Mouse (Mus musculus) heart, adult 2 months (tissue): ENCODE results near the gene Tuba4a. TPM values are rescaled to one million over a fixed set of nuclear protein-coding genes. Genes with fewer than 3 reads are reported as not detected.

Experiments
- DNase-seq, 2 experiments: peaks; one replicate each; pipeline ENCODE4 v3.0.0; 2021
- H3K27ac ChIP-seq: fragments of 200-600 bp; 2 replicates; pipeline ENCODE4 v1.8.1; 2022
- H3K27me3 ChIP-seq: fragments of 200-500 bp; 2 replicates; pipeline ENCODE4 v1.6.1; 2012; ENCODE audit warnings: mild to moderate bottlenecking, low read length, inconsistent platforms, mixed read lengths; ENCODE audit not compliant: control insufficient read depth, insufficient read depth
- H3K36me3 ChIP-seq: fragments of 200-500 bp; 2 replicates; pipeline ENCODE4 v1.6.1; 2012; ENCODE audit warnings: low read length, inconsistent platforms; ENCODE audit not compliant: control insufficient read depth, insufficient read depth
- H3K4me1 ChIP-seq: fragments of 200-500 bp; 2 replicates; pipeline ENCODE4 v1.6.1; 2011; ENCODE audit warnings: low read length; ENCODE audit not compliant: control insufficient read depth, insufficient read depth
- H3K4me3 ChIP-seq: fragments of 200-600 bp; 2 replicates; pipeline ENCODE4 v1.8.1; 2022
- H3K79me2 ChIP-seq: fragments of 200-500 bp; replicated peaks from 2 replicates; pipeline ENCODE4 v1.6.1; 2012; ENCODE audit warnings: mild to moderate bottlenecking, inconsistent platforms, low read length, moderate library complexity, mixed read lengths; ENCODE audit not compliant: control insufficient read depth, insufficient read depth
- H3K9ac ChIP-seq: fragments of 200-500 bp; 2 replicates; pipeline ENCODE4 v1.6.1; 2012; ENCODE audit warnings: low read depth, mild to moderate bottlenecking, control low read depth, inconsistent platforms, low read length, mixed read lengths
- CTCF ChIP-seq: fragments of 200-600 bp; IDR thresholded peaks from 2 replicates; pipeline ENCODE4 v1.8.1; 2022; ENCODE audit warnings: antibody characterized with exemption, mild to moderate bottlenecking, moderate library complexity
- EP300 ChIP-seq: fragments of 200-500 bp; IDR thresholded peaks from 2 replicates; pipeline ENCODE4 v1.6.1; 2011; ENCODE audit warnings: low read depth, low read length, control low read depth; ENCODE audit not compliant: insufficient read depth
- POLR2A ChIP-seq: fragments of 200-500 bp; IDR thresholded peaks from 2 replicates; pipeline ENCODE4 v1.6.1; 2011; ENCODE audit warnings: mild to moderate bottlenecking, low read depth, low read length, control low read depth; ENCODE audit not compliant: insufficient read depth
- WGBS: fragments of 180-500 bp; shearing (Covaris S2); methylation state at CpG from one replicate; pipeline ENCODE4 v1.1.7; 2018; 5-methylcytosine and 5-hydroxymethylcytosine counted together
- intact Hi-C: fragments of 180-260 bp; cut with DNase I; formaldehyde crosslinking; loops from one replicate; pipeline ENCODE4 v1.15.1; 2025
- polyA plus RNA-seq: library from polyadenylated mRNA; depleted of rRNA; stranded (reverse); fragments of >200 nt; gene quantifications from 2 replicates; pipeline ENCODE4 v1.2.3, GENCODE M21; 2012
- total RNA-seq, 2 experiments: library from RNA; stranded (reverse); gene quantifications; 2 replicates each; pipeline ENCODE4 v1.2.3; 2021

The Tuba4a gene
- total and polyA plus RNA-seq, 3 experiments: 781 to 976 (median 973) TPM

- Histone ChIP-seq H3K36me3 (no peaks in the 10 kb centered on the region), H3K4me1 (no peaks in the 10 kb centered on the region; the same call in 1 of the 2 replicates), H3K27me3 (no peaks in the 10 kb centered on the region), H3K4me3 (no peak overlapping the region), H3K79me2 (no peaks in the 10 kb centered on the region), H3K27ac (no peak overlapping the region), H3K9ac (no peak overlapping the region)
- WGBS: 72% methylated on average over 4 of the region's 4 CpGs
- intact Hi-C loops: loop anchor here (5.0 kb wide), 1 partner anchor 70 kb away; no protein-coding TSS in a partner anchor
- TF ChIP-seq EP300 (no peak), CTCF (peak; percentile 44)
- no peak for DNase-seq
Measured at GRCm38 (mm10) chr1:75182160-75182559, 37.5 kb downstream of the Tuba4a start.

- H3K4me1 ChIP-seq: no peaks in the 10 kb centered on the region; the same call in 1 of the 2 replicates
- H3K79me2 ChIP-seq: no peaks in the 10 kb centered on the region
- WGBS: 85% methylated on average over 4 of the region's 4 CpGs
- no peak for DNase-seq
- H3K9ac ChIP-seq: no peak overlapping the region
- TF ChIP-seq EP300 (no peak), CTCF (no peak), POLR2A (no peak)
- no peak overlapping the region for H3K4me3 ChIP-seq
- no peaks in the 10 kb centered on the region for H3K27me3 ChIP-seq
- intact Hi-C loops: loop anchor here (5.0 kb wide), 1 partner anchor 71 kb away; no protein-coding TSS in a partner anchor
- H3K36me3 ChIP-seq: no peaks in the 10 kb centered on the region
- H3K27ac ChIP-seq: no peak overlapping the region
Measured at GRCm38 (mm10) chr1:75181377-75181870, 38.2 kb downstream of the Tuba4a start.

- Histone ChIP-seq H3K9ac (no peak overlapping the region), H3K4me3 (peak overlapping the region; percentile 51)
- TF ChIP-seq POLR2A: no peak
- no peak for TF ChIP-seq EP300
- TF ChIP-seq CTCF: no peak
Measured at GRCm38 (mm10) chr1:75180741-75181140, 38.9 kb downstream of the Tuba4a start.

GRCm38 (mm10) chr1:75180105-75180590 lies 39.5 kb downstream of the Tuba4a start, which contains the start of gene Abcb6:
TSS of gene Abcb6 (minus strand) at chr1:75180392.
- intact Hi-C loops: loop anchor here (1.0 to 5.0 kb wide), 2 partner anchors 11 to 72 kb away; no protein-coding TSS in a partner anchor
- WGBS: under 1% methylated on average over 31 of the region's 31 CpGs
- TF ChIP-seq POLR2A: peak; percentile 57
- TF ChIP-seq EP300: no peak
- Histone ChIP-seq H3K4me3 (peak within 1 kb of the TSS; percentile 51), H3K79me2 (no peaks in the 10 kb centered on the region), H3K4me1 (no peaks in the 10 kb centered on the region; the same call in 1 of the 2 replicates), H3K27ac (peak within 1 kb of the TSS; percentile 72), H3K27me3 (no peaks in the 10 kb centered on the region), H3K36me3 (no peaks in the 10 kb centered on the region), H3K9ac (peak within 1 kb of the TSS; percentile 75)
- peak; percentile 87 to 90 for DNase-seq

More at GRCm38 (mm10) chr1:75180741-75181140, 38.9 kb downstream of the Tuba4a start:
- no peak for DNase-seq
- Histone ChIP-seq H3K27me3 (no peaks in the 10 kb centered on the region), H3K4me1 (no peaks in the 10 kb centered on the region; the same call in 1 of the 2 replicates), H3K27ac (no peak overlapping the region), H3K36me3 (no peaks in the 10 kb centered on the region), H3K79me2 (no peaks in the 10 kb centered on the region)
- intact Hi-C loops: loop anchor here (1.0 to 5.0 kb wide), 2 partner anchors 11 to 72 kb away; no protein-coding TSS in a partner anchor
- 42% methylated on average over 7 of the region's 7 CpGs for WGBS

DNA sequence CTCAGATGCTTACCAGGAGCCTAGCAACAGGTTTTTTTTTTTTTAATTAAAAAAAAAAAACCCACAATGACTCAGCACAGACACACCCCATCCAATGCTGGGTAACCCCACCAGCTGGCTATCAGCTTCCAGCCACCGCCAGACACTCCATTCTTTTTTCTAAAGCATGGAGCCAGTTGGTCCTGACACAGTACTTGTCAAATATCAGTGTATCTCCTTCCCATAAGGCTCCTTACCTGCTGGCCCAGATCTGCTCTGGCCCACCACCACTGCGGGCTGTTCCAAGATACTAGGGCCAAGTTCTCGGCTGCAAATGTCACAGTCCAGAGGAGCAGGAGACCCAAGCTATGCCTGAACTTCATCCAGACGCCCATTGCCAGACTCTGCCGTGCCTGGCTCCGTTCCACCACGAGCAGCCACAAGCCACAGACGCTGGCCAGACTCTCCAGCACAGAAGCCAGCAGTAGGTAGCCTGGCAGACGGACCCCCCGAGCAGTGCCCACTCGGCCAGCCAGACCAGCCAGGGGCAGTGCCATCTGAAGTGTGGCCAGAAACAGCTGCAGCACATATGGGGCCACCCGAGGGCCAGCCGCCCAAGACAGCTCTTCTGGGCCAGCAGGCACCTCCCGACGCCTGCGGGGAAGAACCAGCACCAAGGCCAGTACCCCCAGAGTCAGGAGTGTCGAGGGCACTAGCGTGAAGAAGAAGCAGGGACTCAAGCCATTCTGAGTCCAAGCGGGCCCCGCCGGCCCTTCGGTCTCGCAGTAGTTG lies 40.1 kb downstream of the Tuba4a start:
- DNase-seq: peak; percentile 59 to 60
- H3K4me3 ChIP-seq: peak overlapping the region; percentile 51
- intact Hi-C loops: loop anchor here (1.0 to 5.0 kb wide), 3 partner anchors 10 to 73 kb away; no protein-coding TSS in a partner anchor
- H3K79me2 ChIP-seq: no peaks in the 10 kb centered on the region
- 6% methylated on average over 23 of the region's 23 CpGs for WGBS
- TF ChIP-seq CTCF (no peak), POLR2A (no peak), EP300 (no peak)
- H3K27me3 ChIP-seq: no peaks in the 10 kb centered on the region
- no peaks in the 10 kb centered on the region; the same call in 1 of the 2 replicates for H3K4me1 ChIP-seq
- H3K9ac ChIP-seq: peak overlapping the region; percentile 75
- H3K36me3 ChIP-seq: no peaks in the 10 kb centered on the region
- H3K27ac ChIP-seq: peak overlapping the region; percentile 72
